Mouse (Mus musculus) lung, embryonic 15.5 days (tissue): ENCODE results near the gene Krtap5-4. TPM values are rescaled to one million over a fixed set of nuclear protein-coding genes. Genes with fewer than 3 reads are reported as not detected.

Experiments used
- ATAC-seq: fragments of 200-750 bp; cut with Nextera tagmentation; 2 replicates; pipeline ENCODE4 v1.8.0; 2017; ENCODE audit warnings: moderate number of reproducible peaks, borderline replicate concordance; ENCODE audit not compliant: low FRiP score, low TSS enrichment; ENCODE audit errors: extremely low read depth
- H3K27ac ChIP-seq: fragments of 300-500 bp; sonication (generic); 2 replicates; pipeline ENCODE4 v1.5.1; 2015; ENCODE audit warnings: moderate library complexity, mild to moderate bottlenecking, inconsistent platforms
- H3K27me3 ChIP-seq: fragments of 300-500 bp; sonication (generic); 2 replicates; pipeline ENCODE4 v1.6.1; 2015; ENCODE audit warnings: inconsistent platforms
- H3K36me3 ChIP-seq: fragments of 300-500 bp; sonication (generic); 2 replicates; pipeline ENCODE4 v1.6.1; 2015; ENCODE audit warnings: inconsistent platforms
- H3K4me1 ChIP-seq: fragments of 300-500 bp; sonication (generic); 2 replicates; pipeline ENCODE4 v1.6.1; 2015; ENCODE audit warnings: inconsistent platforms
- H3K4me2 ChIP-seq: fragments of 300-500 bp; sonication (generic); 2 replicates; pipeline ENCODE4 v1.6.1; 2015; ENCODE audit warnings: inconsistent platforms, mild to moderate bottlenecking, moderate library complexity
- H3K4me3 ChIP-seq: fragments of 300-500 bp; sonication (generic); 2 replicates; pipeline ENCODE4 v1.5.1; 2015; ENCODE audit warnings: mild to moderate bottlenecking, inconsistent platforms
- H3K9ac ChIP-seq: fragments of 300-500 bp; sonication (generic); 2 replicates; pipeline ENCODE4 v1.6.1; 2015; ENCODE audit warnings: inconsistent platforms
- H3K9me3 ChIP-seq: fragments of 300-500 bp; sonication (generic); 2 replicates; pipeline ENCODE4 v1.6.1; 2016; ENCODE audit warnings: inconsistent platforms
- WGBS: fragments of 180-500 bp; shearing (Covaris S2); methylation state at CpG from one replicate; pipeline ENCODE4 v1.1.7; 2015; 5-methylcytosine and 5-hydroxymethylcytosine counted together
- polyA plus RNA-seq: library from polyadenylated mRNA; unstranded; fragments of >200 nt; fragmentation: Nextera tagmentation; extraction: Ambion mirVana; gene quantifications from 2 replicates; pipeline ENCODE4 v1.2.1, GENCODE M21; 2015

The Krtap5-4 gene
- polyA plus RNA-seq, 1 experiment from 2014 or later = not detected

DNA sequence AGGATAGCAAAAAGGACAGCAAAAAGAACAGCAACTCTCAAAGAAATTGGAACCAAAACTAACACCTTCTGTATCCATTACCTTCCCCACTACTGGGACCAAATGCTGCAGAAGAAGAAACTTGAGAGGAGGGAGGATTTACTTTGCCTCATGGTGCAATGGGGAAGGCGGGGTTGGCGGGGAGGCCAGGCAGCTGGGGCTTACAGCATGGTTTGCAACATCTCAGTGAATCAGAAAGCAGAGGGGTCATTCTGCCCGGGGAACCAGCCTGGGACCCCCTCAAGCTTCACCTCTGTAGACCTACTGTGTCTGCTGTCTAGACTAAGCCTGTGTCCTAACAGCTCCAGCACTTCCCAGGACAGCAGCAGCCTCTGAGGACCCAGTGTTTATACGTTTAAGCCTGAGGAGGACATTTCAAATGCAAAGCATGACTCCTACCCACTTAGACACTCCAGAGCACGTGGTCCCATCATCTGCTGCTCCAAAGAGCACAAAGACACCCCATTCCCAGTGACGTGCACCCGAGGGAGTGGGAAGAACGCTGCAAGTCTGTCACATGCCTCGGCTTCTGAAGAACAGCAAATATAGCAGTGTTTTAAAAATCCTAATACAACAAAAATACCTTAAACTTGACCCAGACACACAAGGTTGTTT, 46.1 kb downstream of the Krtap5-4 start:
- Histone ChIP-seq H3K4me3 (no peak overlapping the region), H3K27ac (no peak overlapping the region), H3K9me3 (no peaks in the 10 kb centered on the region), H3K9ac (no peak overlapping the region), H3K4me1 (0 out of 2 replicates have a peak, but pooled peaks cover 4% of the 10 kb centered on the region), H3K4me2 (no peak overlapping the region), H3K27me3 (no peaks in the 10 kb centered on the region), H3K36me3 (no peaks in the 10 kb centered on the region)
- WGBS = 27% methylated on average over 9 of the region's 9 CpGs
- peak; percentile 57; the same call in 1 of the 2 replicates for ATAC-seq

DNA sequence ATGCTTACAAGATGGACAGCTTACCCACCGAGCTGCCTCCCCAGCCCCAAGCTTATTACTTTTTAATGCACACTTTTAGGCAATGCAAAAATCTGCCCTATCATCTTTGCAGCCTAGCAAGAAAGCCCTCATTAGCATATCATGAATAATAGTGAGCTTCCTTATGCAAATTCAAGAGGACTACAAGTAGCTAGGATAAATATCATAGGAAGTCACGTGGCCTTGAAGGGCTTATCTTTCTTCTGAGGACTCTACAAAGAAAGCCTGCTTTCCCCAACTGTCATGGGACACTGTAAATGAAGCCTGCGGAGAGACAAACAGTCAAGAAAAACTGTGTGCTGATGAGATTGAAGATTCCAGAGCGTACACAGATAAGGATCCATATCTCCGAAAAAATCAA, 48.2 kb downstream of the Krtap5-4 start:
- no peak overlapping the region for H3K4me2 ChIP-seq
- WGBS = 46% methylated on average over 5 of the region's 5 CpGs
- no peaks in the 10 kb centered on the region for H3K27me3 ChIP-seq
- H3K27ac ChIP-seq = no peak overlapping the region
- no peak overlapping the region for H3K9ac ChIP-seq
- no peak for ATAC-seq
- 0 out of 2 replicates have a peak, but pooled peaks cover 4% of the 10 kb centered on the region for H3K4me1 ChIP-seq
- no peaks in the 10 kb centered on the region for H3K9me3 ChIP-seq
- H3K36me3 ChIP-seq = no peaks in the 10 kb centered on the region
- no peak overlapping the region for H3K4me3 ChIP-seq

- Histone ChIP-seq H3K9ac (no peak overlapping the region), H3K4me2 (no peak overlapping the region), H3K4me3 (no peak overlapping the region), H3K4me1 (0 out of 2 replicates have a peak, but pooled peaks cover 4% of the 10 kb centered on the region), H3K9me3 (no peaks in the 10 kb centered on the region), H3K27ac (no peak overlapping the region), H3K36me3 (no peaks in the 10 kb centered on the region), H3K27me3 (no peaks in the 10 kb centered on the region)
- WGBS = 50% methylated on average over 5 of the region's 5 CpGs
- ATAC-seq = peak; percentile 37; the same call in 1 of the 2 replicates
Observed at GRCm38 (mm10) chr7:142353854-142354253, 50.5 kb downstream of the Krtap5-4 start.

Other genes with a start within 250 kb of the Krtap5-4 start
- 74.7 and 80.1 TPM in 2 replicates for gene Mob2, start 242.5 kb upstream of the Krtap5-4 start, polyA plus RNA-seq
- 2.5 and 2.7 TPM in 2 replicates for gene Dusp8, start 207.7 kb upstream of the Krtap5-4 start, polyA plus RNA-seq
- gene Gm45618, start 182.8 kb upstream of the Krtap5-4 start, polyA plus RNA-seq = not detected in 2 replicates
- not detected in 2 replicates for gene Gm39115, start 167.5 kb upstream of the Krtap5-4 start, polyA plus RNA-seq
- not detected in 2 replicates for gene Gm45337, start 158.9 kb upstream of the Krtap5-4 start, polyA plus RNA-seq
- not detected in 2 replicates for gene Gm29735, start 146.4 kb upstream of the Krtap5-4 start, polyA plus RNA-seq
- gene Gm4553, start 137.8 kb upstream of the Krtap5-4 start, polyA plus RNA-seq = not detected in 2 replicates
- gene Krtap5-2, start 127.5 kb upstream of the Krtap5-4 start, polyA plus RNA-seq = not detected in 2 replicates
- not detected in 2 replicates for gene Gm10153, start 113.2 kb upstream of the Krtap5-4 start, polyA plus RNA-seq
- not detected in 2 replicates for gene Krtap5-3, start 102.2 kb upstream of the Krtap5-4 start, polyA plus RNA-seq
- gene Gm7579, start 91.7 kb upstream of the Krtap5-4 start, polyA plus RNA-seq = not detected in 2 replicates
- gene Krtap5-5, start 73.6 kb upstream of the Krtap5-4 start, polyA plus RNA-seq = not detected in 2 replicates
- not detected in 2 replicates for gene Gm40460, start 62.5 kb upstream of the Krtap5-4 start, polyA plus RNA-seq
- gene Gm2431, start 45.2 kb upstream of the Krtap5-4 start, polyA plus RNA-seq = not detected in 2 replicates
- gene Gm4559, start 29.2 kb upstream of the Krtap5-4 start, polyA plus RNA-seq = not detected in 2 replicates
- gene Krtap5-1, start 6.4 kb upstream of the Krtap5-4 start, polyA plus RNA-seq = not detected in 2 replicates
- gene Ifitm10, start 70.2 kb downstream of the Krtap5-4 start, polyA plus RNA-seq = 5.4 and 5.7 TPM in 2 replicates
- gene Gm49369, start 79.1 kb downstream of the Krtap5-4 start, polyA plus RNA-seq = 0.39 and 0.72 TPM in 2 replicates
- gene Ctsd, start 84.5 kb downstream of the Krtap5-4 start, polyA plus RNA-seq = 272 and 299 TPM in 2 replicates
- 0.34 and 0.87 TPM in 2 replicates for gene Syt8, start 131.3 kb downstream of the Krtap5-4 start, polyA plus RNA-seq
- gene Tnni2, start 138.3 kb downstream of the Krtap5-4 start, polyA plus RNA-seq = 2.4 and 7.4 TPM in 2 replicates
- gene Lsp1, start 157.3 kb downstream of the Krtap5-4 start, polyA plus RNA-seq = 125 and 130 TPM in 2 replicates
- gene Tnnt3, start 195.3 kb downstream of the Krtap5-4 start, polyA plus RNA-seq = 2.5 and 5.1 TPM in 2 replicates
- gene Mrpl23, start 229.1 kb downstream of the Krtap5-4 start, polyA plus RNA-seq = 22.8 and 28.3 TPM in 2 replicates